Mouse (Mus musculus) urinary bladder, postnatal 10 days (tissue): ENCODE results near the gene Gm2022.
"Not testable (repeated sequence)": the region's sequence is repeated elsewhere in the genome, so short reads cannot be mapped to it uniquely, and the experiment has no call there.

Source experiments
- DNase-seq: peaks from one replicate; pipeline ENCODE4 v3.0.0; 2022; ENCODE audit warnings: low spot score

The Gm2022 gene

GRCm38 (mm10) chr12:87895070-87895469, at the start of gene Gm2022:
Gene Gm2022 (plus strand): TSS chr12:87895370.
- not testable (repeated sequence) for DNase-seq

- DNase-seq = not testable (repeated sequence)
Observed at GRCm38 (mm10) chr12:87850657-87851056, 44.5 kb upstream of the Gm2022 start.

GRCm38 (mm10) chr12:87856067-87856466, 39.1 kb upstream of the Gm2022 start:
- DNase-seq = not testable (repeated sequence)

GRCm38 (mm10) chr12:87861740-87862692, 33.2 kb upstream of the Gm2022 start:
- not testable (repeated sequence) for DNase-seq

- DNase-seq = not testable (repeated sequence)
Observed at GRCm38 (mm10) chr12:87863638-87864037, 31.5 kb upstream of the Gm2022 start.

- DNase-seq = not testable (repeated sequence)
Observed at GRCm38 (mm10) chr12:87864048-87864447, 31.1 kb upstream of the Gm2022 start.

GRCm38 (mm10) chr12:87873772-87874171, 21.4 kb upstream of the Gm2022 start, which contains the start of gene Gm2016:
Gene Gm2016 (plus strand): TSS chr12:87874072.
- DNase-seq = not testable (repeated sequence)

GRCm38 (mm10) chr12:87919721-87920120, 24.6 kb downstream of the Gm2022 start, which contains the start of gene Gm2035:
Gene Gm2035 (minus strand): TSS chr12:87919857.
- DNase-seq = not testable (repeated sequence)
